Mouse (Mus musculus): ENCODE data around the gene Adgrf1.
"Not testable (repeated sequence)": the region's sequence is repeated elsewhere in the genome, so short reads cannot be mapped to it uniquely, and the experiment has no call there.

Gene Adgrf1

DNA sequence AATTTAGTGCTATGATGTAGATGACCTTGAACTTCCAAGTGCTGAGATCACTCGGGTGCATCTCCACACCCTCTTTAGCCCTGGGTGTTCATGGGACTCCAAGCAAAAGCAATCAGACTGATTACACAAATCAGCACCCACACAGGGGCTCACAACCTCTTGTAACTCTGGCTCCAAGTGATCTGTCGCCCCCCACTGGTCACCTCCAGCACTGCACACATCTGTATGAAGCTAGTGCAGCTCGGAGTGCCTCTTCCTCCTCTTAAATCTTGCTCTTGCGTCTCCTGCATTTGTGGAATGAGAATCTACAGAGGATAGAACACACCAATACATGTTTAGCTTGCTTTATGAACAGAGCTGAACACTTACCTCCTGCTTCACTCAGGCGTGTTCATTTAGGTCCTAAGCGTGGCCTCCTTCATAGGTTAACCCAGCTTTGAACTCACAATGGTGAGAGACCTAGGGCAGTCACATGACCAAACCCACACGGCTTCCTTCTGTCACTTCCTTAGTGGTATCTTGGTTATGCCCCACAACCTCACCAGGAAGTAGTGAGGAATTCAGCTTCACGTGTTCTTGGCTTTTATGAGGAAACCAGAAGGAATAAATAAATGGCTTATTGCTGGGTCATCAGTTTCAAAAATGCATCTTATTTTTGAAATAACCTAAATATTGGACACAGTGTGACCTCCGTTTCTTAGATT, 2.9 kb upstream of the Adgrf1 start:
- no peak for DNase-seq

DNA sequence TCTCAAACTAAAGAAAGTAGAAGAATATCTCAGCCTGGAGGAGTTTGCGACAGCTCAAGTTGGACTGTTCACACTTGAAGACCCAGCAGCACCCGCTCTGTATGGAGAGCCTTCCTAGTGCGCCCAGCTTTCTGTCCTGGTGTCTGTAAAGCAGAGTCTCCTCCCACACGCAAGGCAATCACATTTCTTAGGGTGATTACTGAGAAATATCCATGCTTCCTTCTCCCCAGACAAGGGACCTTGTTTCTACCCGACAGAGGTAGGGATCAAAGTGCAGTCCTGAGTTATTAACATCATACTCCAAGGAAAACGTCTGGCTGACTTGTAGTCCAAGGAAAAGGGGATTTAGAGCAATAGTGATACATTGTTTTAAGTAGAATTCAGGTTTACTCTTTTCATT, 6.1 kb downstream of the Adgrf1 start:
- DNase-seq, result no peak

DNA sequence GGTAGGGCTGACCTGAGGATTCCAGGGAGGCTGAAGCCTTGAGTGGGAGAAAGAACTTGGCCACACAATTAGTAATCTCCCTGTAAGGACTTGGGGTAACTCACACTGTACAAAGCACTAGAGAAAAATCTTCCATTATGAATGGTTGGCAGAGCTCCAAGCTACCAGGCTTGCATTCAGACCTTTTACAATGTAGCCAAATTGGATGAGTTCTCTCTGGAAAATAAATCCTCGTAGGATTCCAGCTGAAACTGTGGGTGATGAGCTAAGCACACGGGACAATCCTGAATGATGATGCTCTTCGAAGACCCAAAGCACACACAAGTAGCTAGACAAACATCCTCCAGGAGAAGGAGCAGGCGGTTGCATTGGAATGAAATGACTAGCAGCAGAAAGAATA, 7.1 kb downstream of the Adgrf1 start:
- peak; percentile 43 to 52 for DNase-seq

DNA sequence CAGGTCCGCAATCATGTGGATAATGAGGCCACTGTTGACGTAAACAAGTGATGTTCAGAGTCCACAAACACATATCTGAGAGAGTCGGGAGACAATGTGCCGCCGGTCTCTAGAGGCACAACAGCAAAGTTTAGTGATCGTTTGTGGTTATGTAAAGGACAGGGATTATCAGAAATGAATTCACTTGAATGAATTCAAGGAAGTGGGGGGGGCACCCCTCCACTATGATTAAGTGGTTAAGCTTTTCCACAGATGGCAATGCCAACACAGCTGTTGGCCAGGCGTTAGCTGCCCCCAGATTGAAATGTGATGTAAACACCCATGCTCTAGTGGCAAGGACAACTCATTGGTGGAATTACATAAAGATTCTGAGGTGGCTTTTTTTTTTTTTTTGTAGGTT, 9.5 kb downstream of the Adgrf1 start:
- DNase-seq, result no peak

DNA sequence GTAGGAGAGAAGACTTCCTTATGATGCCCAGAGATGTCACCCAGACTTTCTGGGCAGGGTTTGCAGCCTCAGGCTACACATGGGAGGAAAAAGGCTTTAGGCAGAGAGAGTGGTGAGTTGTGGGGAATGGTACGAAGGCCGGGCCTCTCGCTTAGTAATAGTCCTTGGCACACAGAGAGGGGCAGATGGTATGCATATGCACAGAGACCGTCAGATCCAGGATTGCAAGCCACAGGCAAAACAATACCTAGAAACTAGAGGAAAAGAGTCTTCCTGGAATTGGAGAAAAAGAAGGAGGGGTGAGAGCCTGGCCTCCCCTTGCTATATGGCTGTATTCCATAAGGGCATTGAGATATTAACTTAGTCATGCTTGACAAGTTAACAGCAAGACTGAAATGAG, 12.2 kb downstream of the Adgrf1 start:
- peak; percentile 29 to 67 for DNase-seq

DNA sequence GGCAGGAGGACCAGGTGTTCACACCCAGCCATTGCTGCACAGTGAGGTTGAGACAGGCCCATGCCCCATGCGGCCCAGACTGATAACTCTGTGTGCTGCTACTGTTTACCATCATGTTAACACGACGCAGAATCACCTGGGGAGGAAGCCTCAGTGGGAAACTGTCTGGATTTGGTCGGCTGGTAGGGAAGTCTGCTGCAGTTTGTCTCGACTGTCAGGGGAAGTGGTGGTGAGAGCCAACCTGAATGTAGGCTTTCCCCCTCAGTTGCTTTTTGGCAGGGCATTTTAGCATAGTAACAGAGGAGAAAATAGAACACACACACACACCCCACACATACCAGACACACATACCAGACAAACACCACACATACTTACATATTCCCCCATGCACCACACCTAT, 12.7 kb downstream of the Adgrf1 start:
- peak in 1 of 2 experiments; percentile 33 for DNase-seq

DNA sequence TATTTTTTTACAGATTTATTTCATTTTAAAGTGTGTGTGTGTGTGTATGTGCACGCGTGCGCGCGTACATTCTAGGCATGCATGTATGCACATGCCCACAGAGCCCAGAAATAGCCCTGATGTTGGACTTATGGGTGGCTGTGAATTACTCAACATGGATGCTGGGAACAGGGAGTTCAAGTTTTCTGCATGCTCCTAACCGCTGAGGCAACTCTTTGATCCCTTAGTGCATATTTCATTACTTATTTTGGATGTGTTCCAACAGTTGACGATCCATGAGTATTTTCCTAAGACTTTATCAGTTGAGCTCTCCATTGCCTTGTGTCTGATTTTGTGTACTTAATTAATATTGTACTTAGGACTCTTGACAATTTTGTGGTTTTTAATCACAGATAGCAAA, 29.4 kb downstream of the Adgrf1 start:
- DNase-seq, result no peak

DNA sequence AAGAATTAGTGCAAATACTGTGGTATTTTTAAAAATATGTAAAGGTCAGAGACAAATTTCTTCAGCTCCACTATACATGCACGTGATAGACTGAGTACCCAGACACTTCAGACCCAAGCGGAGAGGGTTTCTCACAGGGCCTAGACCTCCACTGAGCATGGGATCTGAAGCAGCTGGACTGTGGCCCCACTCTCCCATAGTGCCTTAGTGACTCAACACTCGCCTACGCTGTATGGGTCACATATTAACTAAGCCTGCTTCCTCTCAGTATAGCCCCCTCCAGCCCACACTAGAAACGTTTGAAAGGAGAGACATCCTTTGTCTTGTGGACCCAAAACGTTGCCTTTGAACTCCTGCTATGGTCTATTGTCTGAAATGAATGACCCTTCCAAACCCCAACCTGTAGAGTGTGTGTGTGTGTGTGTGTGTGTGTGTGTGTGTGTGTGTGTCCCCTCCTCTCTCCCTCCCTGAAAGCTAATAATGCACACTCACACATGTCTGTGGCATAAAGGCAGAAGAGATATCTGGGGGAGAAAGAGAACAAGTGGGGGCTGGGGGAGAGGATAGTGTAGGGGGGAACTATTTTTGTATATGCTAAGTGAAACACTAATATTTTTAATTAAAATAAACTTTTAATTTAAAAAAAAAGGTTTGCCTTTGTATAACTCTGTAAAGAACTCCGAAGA, 56.0 kb downstream of the Adgrf1 start:
- DNase-seq, result no peak

DNA sequence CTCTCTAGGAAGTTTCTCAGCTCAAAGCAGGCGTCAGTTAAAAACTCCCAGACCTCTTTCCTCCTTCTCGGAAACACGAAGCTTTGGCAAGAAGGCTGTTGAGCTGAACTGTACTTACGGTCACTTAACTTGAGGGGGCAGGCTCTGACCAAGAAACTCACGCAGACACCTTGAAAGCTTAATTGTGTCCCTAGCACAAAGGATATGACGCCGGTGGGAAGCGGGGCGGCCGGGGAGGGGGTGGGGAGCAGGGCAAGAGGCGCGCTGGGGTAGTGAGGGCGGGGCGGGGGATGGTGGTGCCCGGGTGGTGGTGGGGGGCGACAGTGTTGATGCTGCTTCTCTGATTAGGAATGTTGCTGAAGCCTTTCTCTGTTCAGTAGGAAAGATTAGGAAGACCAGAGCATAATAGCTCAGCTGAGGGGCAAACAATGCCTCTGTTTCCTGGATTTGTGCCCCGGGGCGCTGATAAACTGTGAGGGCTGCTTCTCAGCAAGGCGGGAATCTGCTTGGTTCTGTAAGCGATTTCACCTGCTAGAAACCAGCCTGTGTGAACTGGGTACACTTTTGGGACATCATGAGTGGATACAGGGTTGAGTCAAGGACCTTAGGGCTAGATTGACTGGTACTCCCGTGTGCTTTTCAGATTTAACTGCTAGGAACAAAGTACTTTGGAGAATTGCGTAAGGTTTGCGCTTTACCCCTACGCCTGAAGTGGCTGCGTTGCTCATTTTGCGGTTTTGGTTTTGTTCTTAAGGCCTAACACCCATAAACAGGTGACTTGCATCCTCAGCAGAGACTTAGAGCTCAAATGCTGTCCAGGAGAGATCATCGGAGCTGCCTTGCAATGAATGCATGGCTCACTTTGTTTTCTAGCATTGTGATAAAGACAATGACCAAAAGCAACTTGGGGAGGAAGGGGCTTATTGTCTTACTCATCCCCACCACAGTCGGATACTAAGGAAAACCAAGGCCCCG, 56.9 kb downstream of the Adgrf1 start:
- peak; percentile 43 to 60 for DNase-seq

DNA sequence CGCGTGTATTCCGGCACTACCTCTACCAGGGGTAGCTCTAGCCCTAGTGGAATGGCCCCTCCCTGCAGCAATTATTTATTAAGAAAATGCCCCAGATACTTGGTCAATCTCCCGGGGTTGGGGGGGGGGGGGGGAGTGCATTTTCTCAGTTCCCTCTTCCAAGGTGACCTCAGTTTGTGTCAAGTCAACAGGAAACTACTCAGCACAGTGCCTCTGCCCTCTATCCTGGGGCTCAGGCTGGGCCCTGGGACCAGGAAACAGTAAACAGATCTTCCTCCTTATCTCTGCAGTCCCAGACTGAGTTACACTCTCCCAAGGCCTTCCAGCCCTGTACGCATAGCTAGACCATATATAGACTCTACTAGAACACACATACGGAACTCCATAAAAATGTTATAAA, 57.7 kb downstream of the Adgrf1 start:
- DNase-seq, result no peak

DNA sequence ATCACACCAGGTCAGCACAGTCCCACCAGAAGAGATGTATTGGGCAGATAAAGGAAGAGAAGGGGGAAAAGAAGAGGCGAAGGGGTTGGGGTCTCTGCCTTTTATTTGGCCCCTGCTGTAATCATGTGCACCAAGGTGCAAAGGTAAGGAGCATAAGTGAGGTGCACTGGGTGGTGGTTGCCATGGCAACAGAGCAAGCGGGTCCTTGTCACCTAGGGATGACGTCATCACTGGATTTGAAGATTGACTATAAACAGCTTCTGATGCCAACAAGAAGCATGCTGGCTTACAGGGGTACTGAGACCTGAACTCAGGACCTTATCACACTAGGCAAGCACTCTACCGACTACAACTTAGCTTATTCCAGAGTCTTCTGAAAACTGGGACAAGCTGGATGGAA, 59.1 kb downstream of the Adgrf1 start:
- DNase-seq, result no peak

DNA sequence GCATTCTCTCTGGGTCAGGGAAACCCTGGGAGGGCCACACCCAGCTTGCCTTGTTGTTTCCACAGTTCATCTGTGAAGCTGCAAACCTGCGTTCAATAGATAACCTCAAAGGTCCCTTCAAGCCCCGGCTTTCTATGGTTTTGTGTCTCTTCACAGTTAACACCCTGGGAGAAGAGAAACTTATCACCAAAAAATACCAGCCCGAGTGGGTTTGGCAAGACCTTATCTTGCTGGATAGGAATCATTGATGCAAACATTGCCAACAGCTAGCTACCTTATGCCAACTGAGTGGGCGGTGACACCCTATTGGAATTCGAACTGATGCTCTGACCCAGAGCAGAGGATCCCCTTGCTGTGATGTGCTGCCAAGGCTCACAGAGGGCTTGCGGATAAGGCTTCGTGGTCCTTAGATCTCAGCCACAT, 59.6 kb downstream of the Adgrf1 start:
- no peak for DNase-seq

DNA sequence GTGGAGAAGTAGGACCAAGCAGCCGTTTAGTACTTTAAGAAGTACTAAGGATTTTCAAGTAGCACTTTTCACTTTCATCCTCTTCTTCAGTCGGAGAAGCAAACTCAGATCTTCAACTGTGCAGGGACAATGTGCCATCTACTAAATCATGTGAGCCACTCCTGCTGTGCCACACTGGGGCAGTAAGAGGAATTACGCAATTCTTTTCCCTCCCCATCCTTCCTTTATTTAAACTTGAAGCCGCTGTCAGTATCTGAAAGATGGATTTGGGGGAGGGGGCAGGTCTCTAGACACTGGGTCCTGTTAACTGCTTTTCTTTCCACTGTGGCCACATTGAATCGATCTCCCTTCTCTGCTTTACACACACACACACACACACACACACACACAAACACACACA, 62.6 kb downstream of the Adgrf1 start:
- no peak for DNase-seq

DNA sequence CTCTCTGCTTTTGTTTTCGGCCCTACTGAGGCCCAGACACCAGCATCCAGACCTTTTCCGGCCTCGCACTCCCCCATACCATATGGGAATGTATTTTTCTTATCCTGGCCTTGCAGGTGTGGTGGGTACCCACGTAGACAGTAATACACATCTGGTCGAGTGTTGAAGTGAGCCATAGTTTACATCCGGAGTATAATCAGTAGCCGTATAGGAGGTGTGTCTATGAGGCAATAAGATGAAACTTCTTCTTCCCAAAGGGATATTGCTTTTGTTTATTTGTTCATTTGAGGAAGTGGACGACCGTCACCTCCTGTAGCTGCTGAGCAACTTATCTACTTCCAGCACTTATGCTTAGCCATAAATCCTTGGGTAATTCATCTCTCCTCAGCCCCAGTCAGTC, 63.9 kb downstream of the Adgrf1 start:
- DNase-seq, result no peak

DNA sequence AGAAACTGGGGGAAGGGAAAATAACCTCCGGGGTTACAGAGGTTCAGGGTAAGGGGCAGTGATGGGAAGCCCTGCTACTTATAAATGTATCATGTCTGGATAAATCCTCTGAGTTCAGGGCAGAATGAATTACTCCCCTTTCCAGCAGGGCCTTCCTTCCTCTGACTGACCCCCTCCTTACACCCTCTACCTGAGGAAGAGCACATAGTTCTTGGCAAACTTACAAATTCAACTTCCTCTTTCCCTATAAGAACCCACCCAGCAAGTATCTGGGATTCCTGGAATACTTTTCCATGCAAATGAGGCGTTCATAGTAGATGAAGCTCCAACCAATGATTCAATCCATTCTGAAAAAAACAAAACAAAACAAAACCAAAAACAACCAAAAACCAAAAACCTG, 67.5 kb downstream of the Adgrf1 start:
- no peak for DNase-seq

DNA sequence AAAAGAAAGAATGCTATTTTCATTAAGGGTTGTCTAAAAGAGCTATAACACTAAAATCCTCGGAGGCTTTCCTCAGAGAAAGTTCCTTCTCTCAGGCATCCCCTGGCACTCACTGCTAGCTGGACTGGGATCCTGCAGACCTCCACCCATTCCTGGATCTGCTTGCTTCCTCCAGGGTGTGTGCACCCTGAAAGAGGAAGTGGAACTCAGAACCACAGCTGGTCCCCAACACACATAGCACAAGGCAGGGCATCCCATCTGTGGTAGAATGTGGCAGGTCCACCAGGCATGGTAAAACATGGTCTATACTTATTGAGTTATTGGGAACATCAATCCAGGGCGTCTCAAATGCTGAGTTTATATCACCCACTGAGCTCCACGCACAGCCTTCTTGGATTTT, 68.2 kb downstream of the Adgrf1 start:
- DNase-seq, result no peak

DNA sequence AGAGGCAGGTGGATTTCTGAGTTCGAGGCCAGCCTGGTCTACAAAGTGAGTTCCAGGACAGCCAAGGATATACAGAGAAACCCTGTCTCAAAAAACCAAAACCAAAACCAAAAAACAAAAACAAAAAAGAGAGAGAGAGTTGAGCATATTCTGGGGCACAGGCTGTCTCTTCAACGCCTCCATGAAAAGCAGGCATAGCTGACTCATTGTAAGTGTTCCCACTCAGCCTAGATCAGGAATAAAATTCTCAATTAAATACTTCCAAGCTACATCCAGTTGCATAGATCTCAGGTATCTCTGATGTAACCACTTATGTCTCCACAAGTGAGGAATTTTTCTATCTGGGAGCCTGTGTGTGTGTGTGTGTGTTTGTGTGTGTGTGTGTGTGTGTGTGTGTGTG, 76.4 kb downstream of the Adgrf1 start:
- DNase-seq, result not testable (repeated sequence)

DNA sequence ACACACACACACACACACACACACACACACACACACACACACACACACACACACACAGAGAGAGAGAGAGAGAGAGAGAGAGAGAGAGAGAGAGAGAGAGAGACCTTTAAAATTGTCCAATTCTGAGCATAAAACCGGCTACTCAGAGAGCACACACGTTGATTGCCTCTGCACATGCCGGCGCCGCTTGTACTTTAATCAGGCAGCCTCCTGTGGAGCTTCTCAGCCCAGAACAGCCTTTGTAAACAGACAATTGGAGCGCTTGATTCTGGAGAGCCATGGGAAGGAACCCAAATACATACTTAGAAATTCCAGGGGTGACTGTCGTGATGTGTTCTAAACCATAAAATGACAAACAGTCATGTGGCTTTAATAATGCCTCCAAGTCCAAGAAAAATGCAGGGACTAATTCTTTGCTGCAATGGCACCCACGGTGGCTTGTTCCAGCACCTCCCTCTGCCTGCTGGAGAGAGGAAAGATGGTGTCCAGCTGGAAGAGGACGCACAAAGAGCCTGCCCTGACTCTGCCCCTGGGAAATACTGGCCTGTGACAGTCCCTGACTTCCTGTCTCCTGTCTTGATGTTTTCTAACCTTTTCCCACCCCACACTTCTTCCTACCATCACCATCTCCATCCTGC, 87.9 kb downstream of the Adgrf1 start:
- DNase-seq, result peak in 1 of 2 experiments; percentile 3

DNA sequence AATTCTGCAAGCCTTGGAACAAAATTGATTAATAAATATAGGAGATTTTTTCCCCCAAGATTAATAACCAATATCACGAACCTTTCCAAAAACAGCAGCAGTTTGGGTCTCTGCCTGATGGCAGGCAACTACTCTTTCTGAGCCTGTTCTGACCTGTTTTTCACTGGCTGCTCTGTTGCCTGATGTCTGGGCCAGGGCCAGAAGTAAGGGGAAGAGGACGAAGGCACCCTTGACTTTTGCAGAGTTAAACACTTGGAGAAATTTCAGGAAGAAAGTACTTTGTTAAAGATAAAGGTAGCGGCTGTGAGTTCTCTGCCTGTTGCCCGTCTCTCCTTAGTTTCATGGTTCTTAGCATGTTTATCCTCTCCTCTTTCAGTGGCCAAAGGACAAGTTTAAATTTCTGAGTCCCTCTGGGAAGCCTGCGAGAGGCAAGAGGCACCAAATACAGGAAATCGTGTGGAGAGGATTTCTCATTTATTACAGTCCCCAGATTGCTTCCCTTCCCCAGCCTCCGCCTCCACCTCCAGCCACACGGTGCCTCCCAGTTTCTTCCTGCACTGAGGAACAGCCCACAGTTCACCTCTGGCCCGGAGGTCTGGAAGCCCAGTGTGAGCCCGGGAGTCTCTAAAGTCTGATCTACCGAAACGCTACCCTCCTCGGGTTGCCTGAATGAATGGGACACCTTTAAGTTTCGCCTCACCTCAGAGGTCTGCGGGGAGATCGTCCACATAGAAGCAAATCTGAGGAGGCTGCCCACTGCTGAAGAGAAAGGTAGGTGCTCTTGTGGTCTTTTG, 89.9 kb downstream of the Adgrf1 start, which contains the start of gene Adgrf5:
TSS of gene Adgrf5 (plus strand) at position 626 of the 794 bp plus-strand sequence.
- no peak for DNase-seq

DNA sequence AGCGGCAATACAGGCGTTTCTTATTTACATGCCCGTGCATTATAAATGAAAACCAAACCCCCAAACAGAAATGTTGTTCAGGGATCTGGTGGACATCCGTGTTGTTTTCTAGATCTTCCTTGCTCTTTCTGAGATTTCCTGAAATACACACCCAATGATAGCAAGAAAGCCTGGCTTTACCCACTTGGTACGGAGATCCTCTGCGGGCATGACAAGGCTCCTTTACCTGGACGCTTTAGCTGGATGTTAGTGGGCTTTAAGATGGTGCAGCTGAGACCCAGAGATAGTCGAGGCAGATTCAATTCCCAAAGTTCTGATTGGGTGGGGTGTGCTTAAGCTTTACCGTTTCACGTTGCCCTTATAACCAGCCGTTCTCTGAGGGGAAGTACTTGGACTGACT, 90.9 kb downstream of the Adgrf1 start:
- no peak for DNase-seq

DNA sequence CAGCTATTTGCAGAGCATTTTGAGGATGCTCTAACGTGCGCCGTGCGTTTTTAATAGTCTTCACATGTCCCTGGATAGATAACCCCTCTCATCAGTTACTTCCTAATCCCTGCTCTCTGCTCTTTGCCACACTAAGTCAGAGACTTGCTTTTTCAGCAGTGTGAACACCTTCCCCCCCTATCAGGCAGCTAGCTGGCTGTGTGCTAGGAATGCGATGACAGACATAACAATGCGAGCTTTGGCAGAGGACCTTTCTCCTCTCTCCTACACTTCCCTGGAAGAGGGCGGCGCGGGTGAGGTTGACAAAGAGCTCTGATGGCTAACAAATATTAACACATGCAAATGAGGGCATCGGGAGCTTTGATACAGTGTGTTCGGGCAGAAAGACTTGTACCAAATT, 92.2 kb downstream of the Adgrf1 start:
- no peak for DNase-seq

DNA sequence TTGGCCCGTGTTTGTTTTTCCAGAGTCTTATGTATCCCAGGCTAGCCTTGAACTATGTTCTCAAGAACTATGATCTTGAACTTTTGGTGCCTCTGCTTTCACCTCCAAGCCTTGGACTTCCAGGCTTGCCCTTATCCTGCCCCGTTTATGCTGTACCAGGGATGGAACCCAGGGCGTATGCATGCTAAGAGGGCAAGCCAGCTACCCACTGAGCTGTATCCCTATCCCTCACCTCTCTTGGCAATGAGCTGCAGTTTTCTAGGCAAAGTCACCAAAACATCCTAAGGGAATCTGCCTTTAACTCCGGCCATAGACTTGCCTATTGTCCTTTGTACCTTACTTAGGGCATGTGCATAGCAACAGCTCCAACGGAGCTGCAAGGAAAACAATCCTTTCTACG, 92.8 kb downstream of the Adgrf1 start:
- no peak for DNase-seq
